Mouse (Mus musculus) E14TG2a.4 (cell line): ENCODE data around the gene Fus.
A peak's percentile ranks its signal among the peaks of the same experiment; 100 is the strongest.

Source experiments
- H3K27me3 ChIP-seq: 2 replicates; pipeline ENCODE4 v1.6.1; 2014; ENCODE audit warnings: low read length, control low read depth; ENCODE audit not compliant: insufficient read depth
- H3K36me3 ChIP-seq: 2 replicates; pipeline ENCODE4 v1.6.1; 2014; ENCODE audit warnings: low read length, control low read depth; ENCODE audit not compliant: insufficient read depth
- H3K4me1 ChIP-seq: replicated peaks from 2 replicates; pipeline ENCODE4 v1.6.1; 2014; ENCODE audit warnings: low read depth, low read length, control low read depth
- H3K4me3 ChIP-seq: replicated peaks from 2 replicates; pipeline ENCODE4 v1.5.1; 2014; ENCODE audit warnings: mild to moderate bottlenecking, low read length
- H3K9me3 ChIP-seq: 2 replicates; pipeline ENCODE4 v1.6.1; 2014; ENCODE audit warnings: low read length, control low read depth
- CTCF ChIP-seq: conservative IDR thresholded peaks from 2 replicates; pipeline ENCODE4 v1.5.1; 2014; ENCODE audit warnings: low read length
- NANOG ChIP-seq: IDR thresholded peaks from 2 replicates; pipeline ENCODE4 v1.6.1; 2014; ENCODE audit warnings: borderline replicate concordance, low read length, mixed read lengths
- POU5F1 ChIP-seq: IDR thresholded peaks from 2 replicates; pipeline ENCODE4 v1.6.1; 2014; ENCODE audit warnings: low read length, borderline replicate concordance

Gene Fus

DNA sequence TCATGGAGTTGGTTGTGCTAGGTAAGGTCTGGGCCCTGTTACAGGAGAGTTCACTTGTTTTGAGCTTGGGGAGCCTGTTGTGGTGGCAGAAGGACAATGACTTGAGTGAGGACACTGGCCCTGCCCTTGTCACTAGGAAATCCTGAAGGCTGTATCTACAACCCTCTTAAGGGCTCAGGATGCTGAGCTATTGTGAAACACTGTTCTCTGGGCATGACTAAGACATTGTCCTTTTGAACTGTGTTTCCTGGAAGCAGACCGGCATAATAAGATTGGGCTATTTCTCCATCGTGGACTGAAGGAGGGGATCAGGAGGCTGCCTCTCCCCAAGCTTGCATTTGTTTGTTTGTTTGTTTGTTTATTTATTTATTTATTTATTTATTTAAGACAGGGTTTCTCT is 51.9 kb downstream of the Fus start:
- H3K36me3 ChIP-seq: no peaks in the 10 kb centered on the region
- H3K4me3 ChIP-seq: no peak overlapping the region
- H3K9me3 ChIP-seq: no peaks in the 10 kb centered on the region
- no peaks in the 10 kb centered on the region for H3K4me1 ChIP-seq
- TF ChIP-seq POU5F1 (no peak), NANOG (no peak), CTCF (no peak)
- H3K27me3 ChIP-seq: no peaks in the 10 kb centered on the region

DNA sequence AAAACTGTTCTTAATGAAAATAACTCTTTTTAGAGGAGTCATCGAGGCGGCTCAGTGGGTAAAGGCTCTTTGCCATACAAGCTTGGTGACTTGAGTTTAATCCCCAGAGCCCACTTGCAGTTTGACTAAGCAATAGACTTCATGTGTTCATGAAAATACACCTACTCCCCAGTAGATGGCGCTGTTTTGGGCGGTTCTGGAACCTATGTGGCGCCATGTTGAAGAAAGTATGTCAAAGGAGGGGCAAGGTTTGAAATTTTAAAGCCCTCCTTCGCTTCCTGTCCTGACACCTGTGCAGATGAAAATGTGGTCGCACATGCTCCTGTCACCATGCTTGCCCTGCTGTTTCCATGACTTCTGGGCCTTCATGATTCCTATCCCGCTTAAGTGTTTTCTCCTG is 55.7 kb downstream of the Fus start:
- no peak for TF ChIP-seq NANOG
- peak; percentile 81 for TF ChIP-seq CTCF
- no peak for TF ChIP-seq POU5F1
- Histone ChIP-seq H3K4me3 (no peak overlapping the region), H3K36me3 (no peaks in the 10 kb centered on the region), H3K9me3 (no peaks in the 10 kb centered on the region), H3K27me3 (no peaks in the 10 kb centered on the region), H3K4me1 (no peaks in the 10 kb centered on the region)

DNA sequence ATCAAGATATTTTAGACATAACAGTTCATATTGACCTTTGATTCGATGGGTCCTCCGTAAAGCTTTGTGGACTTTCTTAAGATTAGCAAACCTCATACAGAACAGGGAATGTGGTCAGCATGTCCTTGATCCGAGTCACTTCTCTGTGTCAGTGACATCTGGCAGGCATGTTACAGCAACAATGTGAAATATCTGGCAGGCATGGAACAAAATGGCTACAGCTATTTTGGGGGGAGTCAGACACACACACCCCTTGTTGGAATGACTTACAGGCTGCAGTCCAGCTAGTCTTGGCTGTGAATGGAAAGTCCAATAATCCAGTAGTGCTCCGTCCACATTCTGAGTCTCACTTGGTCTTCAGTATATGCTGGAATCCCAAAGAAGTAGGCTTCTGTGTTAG is 56.3 kb downstream of the Fus start:
- no peak overlapping the region for H3K4me3 ChIP-seq
- no peaks in the 10 kb centered on the region for H3K9me3 ChIP-seq
- H3K27me3 ChIP-seq: no peaks in the 10 kb centered on the region
- TF ChIP-seq NANOG (no peak), POU5F1 (no peak)
- H3K4me1 ChIP-seq: no peaks in the 10 kb centered on the region
- H3K36me3 ChIP-seq: no peaks in the 10 kb centered on the region

DNA sequence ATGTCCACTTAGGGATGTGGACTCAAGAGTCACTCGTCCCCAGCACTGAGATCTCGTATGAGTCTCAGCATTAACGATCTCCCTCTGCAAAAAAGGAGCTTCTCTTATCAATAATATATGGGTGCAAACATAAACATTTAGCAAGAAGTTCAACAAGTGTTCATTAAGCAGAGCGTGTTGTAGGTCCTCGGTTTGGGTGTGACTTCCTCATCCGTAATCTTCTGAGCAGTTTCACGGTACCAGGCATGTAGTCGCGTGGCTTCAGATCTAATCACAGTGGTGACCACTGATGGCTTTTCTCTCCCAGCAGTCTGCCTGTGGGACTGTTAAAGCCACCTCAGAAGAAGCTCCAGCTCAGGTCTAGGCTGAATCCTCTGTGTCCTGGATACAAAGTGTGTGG is 57.1 kb downstream of the Fus start:
- Histone ChIP-seq H3K4me1 (no peaks in the 10 kb centered on the region), H3K9me3 (no peaks in the 10 kb centered on the region), H3K36me3 (no peaks in the 10 kb centered on the region), H3K27me3 (no peaks in the 10 kb centered on the region), H3K4me3 (no peak overlapping the region)
- TF ChIP-seq POU5F1 (no peak), NANOG (no peak), CTCF (no peak)

DNA sequence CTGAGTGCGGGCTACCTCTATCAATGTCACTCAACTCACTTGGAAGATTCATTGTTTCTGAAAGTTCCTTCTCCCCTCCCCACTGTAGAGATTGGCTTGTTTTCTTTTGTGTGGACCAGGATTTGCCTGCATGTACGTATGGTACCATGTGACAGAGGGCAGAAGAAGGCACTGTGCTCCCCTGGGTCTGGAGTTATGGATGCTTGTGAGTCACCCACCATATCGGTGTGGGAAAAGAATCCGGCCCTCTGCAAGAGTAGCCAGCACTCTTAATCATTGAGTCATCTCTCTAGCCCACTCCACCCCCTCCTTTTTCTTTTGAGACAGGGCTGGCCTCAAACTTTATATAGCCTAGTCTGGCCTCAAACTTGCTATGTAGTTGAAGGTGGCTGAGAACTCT is 57.7 kb downstream of the Fus start:
- TF ChIP-seq POU5F1 (no peak), NANOG (no peak), CTCF (no peak)
- H3K27me3 ChIP-seq: no peaks in the 10 kb centered on the region
- no peaks in the 10 kb centered on the region for H3K36me3 ChIP-seq
- no peak overlapping the region for H3K4me3 ChIP-seq
- no peaks in the 10 kb centered on the region for H3K4me1 ChIP-seq
- no peaks in the 10 kb centered on the region for H3K9me3 ChIP-seq

DNA sequence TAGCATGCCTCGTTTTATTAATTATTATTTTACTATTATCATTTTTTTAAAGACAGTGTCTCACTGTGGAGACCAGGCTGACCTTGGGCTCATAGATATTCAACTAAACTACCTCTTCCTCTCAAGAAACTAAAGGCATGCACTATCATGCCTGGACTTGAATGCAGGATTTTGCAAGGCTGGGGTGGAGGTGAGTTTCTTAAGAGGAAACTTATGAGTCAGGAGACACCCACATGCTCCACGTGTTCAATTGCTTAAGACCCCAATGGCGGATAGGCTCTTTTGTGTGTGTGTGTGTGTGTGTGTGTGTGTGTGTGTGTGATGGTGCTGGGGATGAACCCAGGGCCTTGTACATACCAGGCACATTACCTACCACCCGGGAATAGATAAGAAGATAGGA is 58.1 kb downstream of the Fus start:
- TF ChIP-seq POU5F1 (no peak), CTCF (no peak), NANOG (no peak)
- Histone ChIP-seq H3K36me3 (no peaks in the 10 kb centered on the region), H3K4me1 (no peaks in the 10 kb centered on the region)

DNA sequence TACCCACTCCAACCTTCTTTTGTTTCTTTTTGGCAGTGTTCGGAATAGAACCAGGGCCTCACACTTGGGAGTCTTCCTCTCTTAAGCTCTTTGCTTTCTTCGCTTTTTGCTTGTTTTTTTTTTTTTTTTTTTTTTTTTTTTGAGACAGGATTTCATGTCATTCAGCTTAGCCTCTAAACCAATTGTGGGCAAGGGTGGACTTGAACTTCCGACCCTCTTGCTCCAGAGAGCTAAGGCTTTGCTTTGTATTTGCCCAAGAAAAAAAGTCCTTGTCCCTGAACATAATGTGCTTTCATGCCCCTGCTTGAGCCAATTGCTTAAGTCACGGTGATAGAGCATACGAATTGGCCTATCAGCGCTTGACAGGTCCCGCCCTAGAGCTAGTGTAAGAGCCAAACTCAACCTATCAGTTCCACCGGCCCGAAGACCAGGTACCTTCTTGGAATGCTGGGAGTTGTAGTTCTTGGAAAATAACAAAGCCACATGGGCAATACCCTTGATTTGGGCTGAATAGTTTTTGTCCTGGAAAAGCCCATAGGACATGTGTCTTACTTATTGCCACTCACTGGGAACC is 64.2 kb downstream of the Fus start:
- Histone ChIP-seq H3K27me3 (no peaks in the 10 kb centered on the region), H3K4me1 (peaks cover 9% of the 10 kb centered on the region), H3K9me3 (no peaks in the 10 kb centered on the region), H3K4me3 (no peak overlapping the region), H3K36me3 (no peaks in the 10 kb centered on the region)
- TF ChIP-seq CTCF: no peak
- no peak for TF ChIP-seq POU5F1
- TF ChIP-seq NANOG: no peak

More for the DNA sequence above, 58.1 kb downstream of the Fus start:
- H3K9me3 ChIP-seq: no peaks in the 10 kb centered on the region
- no peaks in the 10 kb centered on the region for H3K27me3 ChIP-seq
- H3K4me3 ChIP-seq: no peak overlapping the region

DNA sequence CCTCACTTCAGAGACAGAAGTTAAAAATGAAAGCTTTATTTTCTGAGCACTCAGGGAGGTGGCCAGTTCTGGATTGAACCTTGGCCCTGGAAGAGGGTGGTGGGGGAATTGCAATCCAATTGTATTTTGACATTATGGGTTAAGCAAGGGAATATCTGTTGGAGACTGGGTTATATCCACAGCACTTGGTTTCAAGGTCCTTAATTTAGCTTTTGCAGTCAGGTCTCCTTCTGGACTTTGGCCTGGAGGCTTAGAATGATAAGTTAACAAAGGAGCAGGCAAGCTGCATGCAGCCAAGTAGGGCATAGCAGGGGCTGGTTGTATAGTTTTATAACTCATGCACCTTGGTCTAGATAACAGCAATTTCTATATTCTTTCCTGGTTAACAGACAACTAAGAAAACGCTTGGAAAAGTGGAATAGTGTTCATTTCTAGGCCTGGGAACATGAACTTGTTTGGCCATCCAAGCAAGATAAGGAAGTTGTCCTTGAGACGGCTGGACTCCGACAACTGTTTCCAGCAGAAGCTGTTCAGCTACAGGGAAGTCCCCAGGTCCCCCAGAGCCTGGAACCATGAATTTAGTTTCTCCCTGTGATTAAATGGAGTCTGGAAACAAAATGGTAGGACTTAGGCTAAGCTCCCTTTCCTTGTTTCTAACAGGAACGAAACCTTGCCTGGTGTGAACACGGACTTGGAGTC is 65.2 kb downstream of the Fus start:
- no peaks in the 10 kb centered on the region for H3K36me3 ChIP-seq
- TF ChIP-seq NANOG (no peak), CTCF (no peak), POU5F1 (no peak)
- no peaks in the 10 kb centered on the region for H3K27me3 ChIP-seq
- H3K4me3 ChIP-seq: no peak overlapping the region
- peaks cover 9% of the 10 kb centered on the region for H3K4me1 ChIP-seq
- no peaks in the 10 kb centered on the region for H3K9me3 ChIP-seq

DNA sequence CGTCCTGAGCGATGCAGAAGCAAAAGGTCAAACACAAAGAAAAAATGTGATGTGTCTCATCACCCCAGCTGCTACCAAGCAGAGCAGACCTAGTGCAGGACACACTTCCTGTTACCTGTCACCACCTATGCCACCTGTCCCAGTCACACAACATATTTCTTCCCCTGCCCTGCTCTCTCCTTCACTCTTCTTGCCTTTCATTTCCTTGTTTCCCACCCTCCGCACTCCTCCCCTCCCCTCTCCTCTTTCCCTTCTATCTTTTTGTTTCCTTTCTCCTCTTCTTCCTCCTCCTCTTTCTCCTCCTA is 65.7 kb downstream of the Fus start:
- TF ChIP-seq NANOG (no peak), CTCF (no peak), POU5F1 (no peak)
- Histone ChIP-seq H3K27me3 (no peaks in the 10 kb centered on the region), H3K4me1 (peaks cover 9% of the 10 kb centered on the region), H3K36me3 (no peaks in the 10 kb centered on the region), H3K9me3 (no peaks in the 10 kb centered on the region), H3K4me3 (no peak overlapping the region)
